Mouse (Mus musculus) CD4-positive, CD25-positive, alpha-beta regulatory T cell, adult 4 months (primary cell): ENCODE data around the gene Iqcd. TPM values are rescaled to one million over a fixed set of nuclear protein-coding genes. Genes with fewer than 3 reads are reported as not detected.

ENCODE experiments used
- ATAC-seq: one replicate; pipeline ENCODE4 v1.8.0; 2017
- polyA plus RNA-seq, 2 experiments: library from polyadenylated mRNA; unstranded; fragments of 100-300 nt; shearing (Covaris generic); gene quantifications; one replicate each; pipeline ENCODE4 v1.2.1; 2017

The Iqcd gene
- polyA plus RNA-seq, 2 experiments from 2014 or later: 0.40 to 1.1 TPM

GRCm38 (mm10) chr5:120631892-120632291 lies 43.1 kb downstream of the Iqcd start:
- ATAC-seq: no peak

- ATAC-seq: no peak
These were observed 45.3 kb downstream of the Iqcd start, which contains the start of gene Cfap73 for GRCm38 (mm10) chr5:120634131-120634530. Cfap73 (minus strand) TSS chr5:120634235.

DNA sequence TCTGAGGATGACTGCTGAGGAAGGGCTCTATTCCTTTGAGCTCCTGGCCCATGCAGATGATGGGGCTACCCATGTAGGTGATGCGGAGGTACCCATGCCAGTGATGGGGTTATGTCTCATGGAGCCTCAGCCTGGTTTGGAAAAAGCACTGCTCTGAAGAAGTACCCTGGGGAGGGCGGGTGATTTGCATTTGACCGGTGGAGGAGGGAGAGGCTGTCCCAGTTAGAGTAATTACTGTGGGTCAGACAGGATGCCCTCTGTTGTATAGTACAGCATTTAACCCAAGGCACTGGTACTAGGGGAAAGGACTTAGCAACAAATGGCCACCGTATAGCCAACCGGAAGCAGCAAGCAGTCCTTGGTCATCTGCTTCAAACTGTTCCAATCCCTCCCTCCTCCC lies 46.0 kb downstream of the Iqcd start:
- no peak for ATAC-seq

DNA sequence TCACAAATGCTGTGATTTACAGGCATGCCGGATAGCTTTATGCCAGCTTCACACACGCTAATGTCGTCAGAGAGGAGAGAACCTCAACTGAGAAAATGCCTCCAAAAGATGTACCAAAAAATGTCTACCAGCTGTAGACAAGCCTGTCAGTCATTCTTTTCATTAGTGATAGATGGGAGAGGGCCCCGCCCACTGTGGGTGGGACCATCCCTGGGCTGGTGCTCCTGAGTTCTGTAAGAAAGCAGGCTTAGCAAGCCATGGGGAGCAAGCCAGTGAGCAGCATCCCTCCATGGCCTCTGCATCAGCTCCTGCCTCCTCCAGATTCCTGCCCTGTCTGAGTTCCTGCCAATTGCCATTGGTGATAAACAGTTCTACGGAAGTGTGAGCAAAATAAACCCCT lies 46.8 kb downstream of the Iqcd start:
- ATAC-seq: no peak

- ATAC-seq: no peak
These were observed 51.3 kb downstream of the Iqcd start for GRCm38 (mm10) chr5:120640094-120640493.

DNA sequence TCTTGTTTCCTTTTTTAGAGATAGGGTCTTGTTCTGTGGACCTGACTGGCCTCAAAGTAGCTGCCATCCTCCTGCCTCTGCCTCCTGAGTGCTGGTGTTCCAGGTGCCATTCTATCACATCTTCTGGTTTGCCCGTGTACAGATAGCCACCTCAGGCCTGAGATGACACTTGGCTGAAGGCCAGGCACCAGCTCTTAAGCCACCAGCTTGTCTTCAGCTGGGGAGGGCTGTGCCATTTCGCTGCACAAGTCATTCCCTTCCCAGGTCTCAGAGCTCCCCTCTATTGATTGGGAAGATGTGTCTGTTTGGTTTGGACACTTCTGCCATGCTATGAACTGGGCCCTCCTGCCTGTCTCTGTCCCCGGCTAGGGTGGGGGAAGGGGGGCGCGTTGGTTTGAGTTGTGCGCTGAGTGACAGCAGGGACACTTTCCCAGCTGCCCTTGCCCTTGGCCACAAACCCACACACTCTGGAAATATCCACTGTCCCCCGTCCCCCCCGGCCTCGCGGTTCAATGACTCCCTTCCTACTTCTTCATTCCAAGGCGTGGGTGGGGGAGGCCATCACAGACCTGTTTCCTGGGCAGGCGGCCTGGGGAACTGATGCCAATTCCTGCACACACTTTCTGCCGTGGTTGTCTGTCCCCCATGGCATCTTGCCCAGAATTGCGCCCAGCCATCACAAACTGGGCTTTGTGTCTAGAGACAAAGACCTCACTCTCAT lies 54.7 kb downstream of the Iqcd start:
- ATAC-seq: no peak

GRCm38 (mm10) chr5:120644227-120644626 lies 55.4 kb downstream of the Iqcd start:
- no peak for ATAC-seq

- no peak for ATAC-seq
These were observed 57.0 kb downstream of the Iqcd start for GRCm38 (mm10) chr5:120645851-120646250.

DNA sequence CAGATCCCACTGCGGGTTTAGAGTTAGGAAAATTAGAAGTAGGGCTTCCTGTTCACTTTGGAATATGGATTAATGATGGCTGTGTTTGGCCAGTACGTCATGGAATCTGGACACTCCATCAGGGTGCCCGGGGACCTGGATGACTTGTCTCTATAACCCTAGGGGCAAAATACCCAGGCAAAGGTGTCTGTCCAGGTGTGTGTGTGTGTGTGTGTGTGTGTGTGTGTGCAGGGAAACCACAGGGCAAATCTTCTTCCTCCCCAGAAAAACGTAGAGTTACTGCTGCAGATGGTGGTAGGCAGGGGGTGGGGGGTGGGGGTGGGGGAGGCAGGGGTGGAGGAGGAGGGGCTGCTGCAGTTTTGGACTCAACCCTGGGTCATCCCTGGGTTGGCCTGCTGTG lies 58.5 kb downstream of the Iqcd start:
- ATAC-seq: no peak

GRCm38 (mm10) chr5:120647814-120648491 lies 59.1 kb downstream of the Iqcd start:
- peak; percentile 58 for ATAC-seq

DNA sequence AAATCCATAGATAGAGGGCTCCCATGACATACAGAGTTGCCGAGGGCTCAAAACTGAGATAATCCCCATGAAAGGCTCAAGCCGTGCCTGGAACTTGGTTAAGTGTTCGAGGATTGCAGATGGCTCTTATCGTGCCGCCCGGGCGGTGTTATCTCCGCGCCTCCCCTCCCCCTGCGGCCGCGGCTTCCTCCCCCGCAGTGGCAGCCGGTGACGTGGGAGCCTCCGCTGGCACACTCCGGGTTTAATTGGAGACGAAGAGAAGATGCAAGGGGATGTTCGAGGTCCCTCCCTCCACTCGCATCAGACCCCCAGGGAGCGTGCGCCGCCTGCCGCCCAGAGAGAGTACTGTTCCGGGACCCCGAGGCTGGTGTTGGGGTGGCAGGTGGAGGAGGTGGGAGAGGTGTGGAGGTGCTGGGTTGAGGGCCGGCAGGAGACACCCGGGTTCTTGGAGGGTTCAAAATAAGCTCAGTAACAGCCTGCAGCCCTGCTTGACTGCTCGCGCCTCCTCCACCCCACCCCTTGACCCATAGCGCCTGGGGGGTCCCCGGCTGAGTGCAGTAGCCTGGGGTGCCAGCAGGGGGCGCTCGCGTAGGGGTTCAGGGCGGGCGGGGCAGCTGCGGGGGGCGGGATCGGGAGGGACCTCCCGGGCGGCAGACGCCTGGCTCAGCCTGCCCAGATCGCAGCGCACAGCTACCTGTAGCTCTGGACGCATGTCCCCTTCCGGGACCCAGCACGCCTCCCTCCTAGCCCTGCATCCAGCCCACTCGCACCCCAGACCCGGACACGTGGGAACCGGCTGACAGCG lies 60.0 kb downstream of the Iqcd start, which contains the start of gene Rasal1:
Gene Rasal1 (plus strand): TSS at position 244 of the 805 bp plus-strand sequence.
- peak; percentile 87 for ATAC-seq

DNA sequence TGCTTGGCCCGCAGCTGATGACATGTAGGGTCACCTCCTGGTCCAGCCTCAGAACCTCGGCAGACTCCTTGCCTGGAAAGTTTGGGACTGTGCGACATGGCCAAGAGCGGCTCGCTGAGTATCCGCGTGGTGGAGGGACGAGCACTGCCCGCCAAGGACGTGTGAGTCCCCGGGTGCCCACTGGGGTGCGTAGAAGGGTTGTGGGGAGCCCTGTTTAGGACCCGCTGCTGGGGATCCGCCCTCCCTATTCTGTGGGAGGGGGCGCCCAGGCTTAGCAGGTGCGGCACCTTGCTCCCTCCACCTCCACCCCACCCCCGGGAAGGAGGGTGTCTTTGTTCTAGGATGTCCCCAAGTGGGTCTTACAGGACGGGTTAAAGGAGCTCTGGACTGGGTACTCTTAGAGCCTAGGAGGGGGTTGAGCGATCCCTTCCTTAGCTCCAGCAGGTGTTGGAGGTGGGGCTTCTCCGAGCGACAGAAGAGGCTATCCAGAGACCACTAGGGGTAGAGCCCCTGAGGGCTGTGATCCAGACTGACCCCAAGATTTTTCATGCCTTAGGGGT lies 60.6 kb downstream of the Iqcd start:
- ATAC-seq: peak; percentile 20

DNA sequence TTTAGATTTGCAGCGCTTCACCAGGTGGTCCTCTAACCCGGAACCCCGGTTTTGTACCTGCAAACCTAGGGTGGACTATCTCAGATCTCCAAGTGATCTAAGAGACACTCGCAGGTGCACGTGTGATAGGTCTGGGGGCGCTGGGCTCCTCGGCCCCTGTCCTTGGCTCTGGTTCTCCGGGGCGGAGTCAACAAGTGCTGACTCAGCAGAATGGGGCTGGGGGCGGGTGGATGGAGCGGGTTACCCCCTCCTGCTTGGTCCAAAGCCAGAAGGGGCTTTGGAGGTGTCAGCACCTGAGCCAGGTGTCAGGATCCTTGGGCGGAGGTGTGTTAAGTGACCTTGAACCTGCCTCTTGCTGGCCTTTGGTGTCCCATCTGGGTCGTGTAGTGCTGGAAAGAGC lies 61.1 kb downstream of the Iqcd start:
- ATAC-seq: no peak

- ATAC-seq: no peak
These were observed 62.4 kb downstream of the Iqcd start for GRCm38 (mm10) chr5:120651230-120651629.

DNA sequence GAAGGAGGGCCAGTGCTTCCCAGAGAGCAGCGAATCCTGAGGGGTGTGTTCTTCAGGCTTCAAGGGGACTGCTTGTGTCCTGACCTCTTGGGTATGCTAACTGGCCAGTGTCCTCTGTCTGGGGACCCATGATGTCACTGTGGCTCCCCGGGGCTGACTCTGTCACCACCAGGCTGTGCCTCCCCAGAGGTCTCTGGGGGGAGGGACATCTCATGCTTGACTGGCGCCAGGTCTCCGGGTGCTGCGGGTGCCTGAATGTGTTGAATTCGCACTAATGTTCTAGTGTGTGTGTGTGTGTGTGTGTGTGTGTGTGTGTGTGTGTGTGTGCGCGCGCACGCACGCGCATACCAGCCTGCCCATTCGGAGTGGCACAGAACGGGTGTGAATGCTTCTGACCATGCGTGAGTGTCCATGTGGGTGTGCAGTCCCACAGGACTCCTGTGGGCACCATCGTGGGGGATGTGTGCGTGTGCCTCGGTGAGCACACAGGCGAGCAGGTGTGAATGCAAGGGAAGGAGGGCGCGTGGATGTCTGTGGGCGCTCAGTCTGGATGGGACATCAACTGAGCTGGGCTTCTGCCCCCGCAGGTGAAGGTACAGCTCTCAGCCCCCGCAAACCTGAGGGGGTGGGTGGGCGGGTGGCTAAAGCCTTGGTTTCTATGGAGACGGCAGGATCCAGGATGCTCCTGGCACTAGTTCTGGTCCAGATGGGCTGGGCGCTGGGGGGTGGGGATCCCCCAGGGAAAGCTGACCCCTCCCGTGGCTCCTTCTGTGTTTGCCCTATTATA lies 64.3 kb downstream of the Iqcd start:
- no peak for ATAC-seq

DNA sequence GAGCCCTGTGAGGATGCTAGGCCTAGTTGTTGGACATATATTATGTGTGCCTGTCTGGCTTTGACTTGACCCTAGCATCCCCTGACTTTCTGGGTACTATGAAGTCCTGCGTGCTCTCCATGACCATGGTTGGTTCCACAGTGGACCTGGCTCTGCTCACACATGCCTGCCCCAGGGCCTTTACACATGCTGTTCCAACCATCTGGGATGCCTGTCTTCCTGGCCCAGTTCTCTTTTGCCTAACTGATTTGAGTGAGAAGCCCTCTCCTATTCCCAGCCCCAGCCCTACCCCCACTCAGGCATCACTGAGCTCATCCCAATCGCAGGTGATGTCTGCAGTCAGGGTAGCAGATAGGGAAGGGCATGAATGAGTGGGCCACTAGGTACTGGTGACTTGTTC lies 65.1 kb downstream of the Iqcd start:
- no peak for ATAC-seq

- ATAC-seq: no peak
These were observed 67.5 kb downstream of the Iqcd start for GRCm38 (mm10) chr5:120656281-120656751.

Other genes with a start within 250 kb of the Iqcd start
- gene Lhx5, start 157.3 kb upstream of the Iqcd start, polyA plus RNA-seq: not detected
- not detected for gene Sdsl, start 116.2 kb upstream of the Iqcd start, polyA plus RNA-seq
- gene Sds, start 112.5 kb upstream of the Iqcd start, polyA plus RNA-seq: not detected
- 1 to 10 TPM; 4.5 to 5.1 TPM for gene Plbd2, start 85.4 kb upstream of the Iqcd start, polyA plus RNA-seq
- 10 to 100 TPM in 1 of 2 experiments, 1 to 10 TPM in 1; 6.4 to 11.7 TPM for gene Slc8b1, start 77.8 kb upstream of the Iqcd start, polyA plus RNA-seq
- gene Tpcn1, start 343 bp upstream of the Iqcd start, polyA plus RNA-seq: 10 to 100 TPM; 14.7 to 17.4 TPM
- gene Rita1, start 23.6 kb downstream of the Iqcd start, polyA plus RNA-seq: 1 to 10 TPM; 2.2 to 6.3 TPM
- gene Ddx54, start 23.7 kb downstream of the Iqcd start, polyA plus RNA-seq: 10 to 100 TPM; 14.4 to 18.6 TPM
- gene Cfap73, start 45.2 kb downstream of the Iqcd start, polyA plus RNA-seq: not detected
- 10 to 100 TPM in 1 of 2 experiments, 1 to 10 TPM in 1; 7.2 to 15.4 TPM for gene Rasal1, start 59.8 kb downstream of the Iqcd start, polyA plus RNA-seq
- gene Dtx1, start 122.9 kb downstream of the Iqcd start, polyA plus RNA-seq: 10 to 100 TPM; 33.4 to 47.7 TPM
- gene Oas2, start 160.8 kb downstream of the Iqcd start, polyA plus RNA-seq: 1 to 10 TPM; 1.6 to 3.6 TPM
- 10 to 100 TPM; 12.9 to 24.4 TPM for gene Oas3, start 188.6 kb downstream of the Iqcd start, polyA plus RNA-seq
- not detected for gene Oas1e, start 206.5 kb downstream of the Iqcd start, polyA plus RNA-seq
- 10 to 100 TPM; 16.2 to 19.2 TPM for gene Oas1c, start 223.5 kb downstream of the Iqcd start, polyA plus RNA-seq